Mouse (Mus musculus) adrenal gland, postnatal 10 days (tissue): ENCODE measurements around the gene Srsf7. TPM values are rescaled to one million over a fixed set of nuclear protein-coding genes. Genes with fewer than 3 reads are reported as not detected.
A peak's percentile ranks its signal among the peaks of the same experiment; 100 is the strongest.
"Not testable (repeated sequence)": the region's sequence is repeated elsewhere in the genome, so short reads cannot be mapped to it uniquely, and the experiment has no call there.

Experiments
- DNase-seq: peaks from one replicate; pipeline ENCODE4 v3.0.0; 2021; ENCODE audit warnings: mixed read lengths
- long read RNA-seq, 2 experiments: library from polyadenylated mRNA; stranded (forward); transcript quantifications; one replicate each; pipeline ENCODE4 v2.0.0; 2021
- total RNA-seq, 2 experiments: library from RNA; stranded (reverse); gene quantifications; 2 replicates each; pipeline ENCODE4 v1.2.3; 2021

Gene Srsf7
- total RNA-seq, result 100 to 1,000 TPM; 101 to 117 TPM
- long read RNA-seq, experiment 1, transcript Srsf7-201 (8 exons, 2,288 nt), result minor isoform, 15 of 132 reads
- long read RNA-seq, experiment 1, transcript Srsf7-208 (8 exons, 1,040 nt), result major isoform, 38 of 132 reads
- long read RNA-seq, experiment 1, transcript Srsf7-207 (7 exons, 1,921 nt), result minor isoform, 16 of 132 reads
- long read RNA-seq, experiment 1, partial matches to known transcripts, result 9 of 132 reads
- long read RNA-seq, experiment 1, other reads (novel, unspliced or antisense), result 48 of 132 reads
- long read RNA-seq, experiment 2, transcript Srsf7-207 (7 exons, 1,921 nt), result minor isoform, 12 of 74 reads
- long read RNA-seq, experiment 2, transcript Srsf7-208 (8 exons, 1,040 nt), result major isoform, 21 of 74 reads
- long read RNA-seq, experiment 2, transcript Srsf7-201 (8 exons, 2,288 nt), result minor isoform, 5 of 74 reads
- long read RNA-seq, experiment 2, partial matches to known transcripts, result 4 of 74 reads
- long read RNA-seq, experiment 2, other reads (novel, unspliced or antisense), result 30 of 74 reads

DNA sequence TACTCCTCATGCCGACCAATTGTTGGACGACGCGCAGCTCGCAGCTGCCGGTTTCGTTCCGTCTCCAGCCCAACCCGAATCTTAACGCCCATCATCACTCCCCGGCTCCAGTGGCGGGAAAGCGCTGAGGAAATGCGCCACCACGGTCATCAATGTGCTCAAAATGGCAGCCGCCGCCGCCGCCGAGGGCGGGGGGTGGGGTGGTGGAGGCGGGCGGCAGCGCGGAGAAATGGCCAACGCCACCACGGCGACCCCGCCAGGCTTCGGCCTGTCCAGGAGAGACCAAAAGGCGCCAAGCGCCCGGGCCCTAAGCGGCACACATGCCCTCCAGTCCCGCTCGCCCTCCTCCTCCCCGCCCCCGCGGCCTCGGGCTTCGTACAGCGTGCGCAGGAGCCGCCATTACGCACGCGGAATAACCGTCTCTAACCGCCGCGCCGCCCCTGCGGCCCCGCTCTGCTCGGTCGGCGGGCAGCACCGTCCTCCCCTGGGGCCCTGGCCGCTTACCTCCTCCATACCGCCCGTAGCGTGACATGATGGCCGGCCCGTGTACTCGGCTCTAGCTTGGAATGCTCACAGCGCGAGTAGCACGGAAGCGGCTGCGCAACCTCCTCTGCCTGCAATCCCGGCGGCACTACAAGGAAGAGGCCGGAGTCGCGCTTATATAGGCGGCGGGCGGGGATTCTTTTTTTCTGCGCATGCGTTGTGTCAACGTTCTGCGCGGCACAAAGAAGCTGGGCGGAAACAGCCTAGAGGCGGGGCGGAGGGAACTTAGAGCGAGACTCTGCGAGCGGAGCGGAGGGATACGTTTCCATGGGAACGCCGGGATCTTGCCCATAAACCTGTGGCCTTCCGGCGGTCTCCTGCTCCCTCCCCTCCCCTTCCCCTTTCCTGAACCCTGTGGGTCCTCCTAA, at the start of gene Srsf7, which contains the start of gene Ttc39d:
TSS of gene Srsf7 (minus strand) at position 637 of the 911 bp plus-strand sequence.
TSS of gene Ttc39d (plus strand) at position 790 of the 911 bp plus-strand sequence.
- DNase-seq, result peak; percentile 99

DNA sequence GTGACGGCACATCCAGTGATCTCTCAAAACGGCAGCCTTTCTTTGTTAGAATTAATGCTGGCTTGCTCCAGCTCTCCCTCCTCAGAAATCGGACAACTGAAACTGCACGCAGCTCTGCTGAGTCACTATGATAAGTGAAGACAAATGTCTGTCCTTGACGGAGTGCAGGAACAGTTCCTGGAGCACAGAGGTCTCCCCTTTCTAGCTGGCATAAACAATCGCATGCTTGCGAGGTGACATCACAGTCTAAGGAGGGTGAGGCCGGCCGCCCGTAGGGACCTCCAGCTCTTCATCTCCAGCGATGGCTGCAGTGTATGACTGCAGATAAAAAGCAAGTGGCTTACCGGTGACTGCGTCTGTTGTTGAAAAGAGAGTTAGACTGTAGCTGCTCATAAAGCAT, 48.1 kb upstream of the Srsf7 start:
- DNase-seq, result peak; percentile 78

GRCm38 (mm10) chr17:80254421-80254820, 47.3 kb upstream of the Srsf7 start:
- no peak for DNase-seq

- peak; percentile 36 for DNase-seq
Observed at GRCm38 (mm10) chr17:80252757-80253525, 45.8 kb upstream of the Srsf7 start.

GRCm38 (mm10) chr17:80243116-80243515, 36.0 kb upstream of the Srsf7 start:
- DNase-seq, result no peak

DNA sequence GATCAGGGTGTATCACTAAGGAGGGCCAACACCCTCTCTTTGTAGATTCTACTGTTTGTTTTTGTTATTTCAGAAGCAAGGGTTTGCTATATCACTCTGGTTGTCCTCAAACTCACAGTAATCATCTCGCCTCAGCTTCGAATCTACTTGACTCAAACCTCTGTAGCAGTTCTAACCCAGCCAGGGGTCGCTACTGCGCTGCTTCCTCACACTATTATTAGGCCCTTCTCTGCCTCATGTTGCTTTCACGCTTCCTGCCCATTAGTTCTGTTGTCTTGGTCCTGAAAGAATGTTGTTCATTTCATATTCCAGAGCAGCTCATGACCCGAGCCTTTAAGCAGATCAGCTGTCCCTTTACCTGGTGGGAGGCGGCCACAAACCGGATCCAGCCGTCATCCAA, 34.5 kb upstream of the Srsf7 start:
- no peak for DNase-seq

GRCm38 (mm10) chr17:80237475-80237874, 30.4 kb upstream of the Srsf7 start:
- DNase-seq, result no peak

DNA sequence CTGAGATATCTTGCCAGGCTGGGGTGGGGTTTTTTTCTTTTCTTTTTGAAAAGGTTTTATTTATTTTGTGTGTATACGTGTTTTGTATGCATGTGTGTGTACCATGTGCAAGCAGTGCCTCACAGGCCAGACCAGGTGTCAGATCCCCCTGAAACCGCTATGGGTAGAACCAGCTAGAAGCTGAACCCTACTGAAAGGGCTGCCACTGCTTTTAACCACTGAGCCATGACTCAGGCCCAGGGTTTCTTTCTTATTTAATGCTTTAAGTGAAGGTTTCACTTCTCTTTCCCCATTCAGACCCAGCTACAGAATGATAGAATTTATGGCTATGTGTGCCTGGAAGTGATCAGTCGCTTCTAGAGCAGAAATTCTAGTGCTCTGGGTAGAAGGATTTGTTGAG, 29.7 kb upstream of the Srsf7 start:
- no peak for DNase-seq

GRCm38 (mm10) chr17:80235477-80235876, 28.4 kb upstream of the Srsf7 start:
- no peak for DNase-seq

DNA sequence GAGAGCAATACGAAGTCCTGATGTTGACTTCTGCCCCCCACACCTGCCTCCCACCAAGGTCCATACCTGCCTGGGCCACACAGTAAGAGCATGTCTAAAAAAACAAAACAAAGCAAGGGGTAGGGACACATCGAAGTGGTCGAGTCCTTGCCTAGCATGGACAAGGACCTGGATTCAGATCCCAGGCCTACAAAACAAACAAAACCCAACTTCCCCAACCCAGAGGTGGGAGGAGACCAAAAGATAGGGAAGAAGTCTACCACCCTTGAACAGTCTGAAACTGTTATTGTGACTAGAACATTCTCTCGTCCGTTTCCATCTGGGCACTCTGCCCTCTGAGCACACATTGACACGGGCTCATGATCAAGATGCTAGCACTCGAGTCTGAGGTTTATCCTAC, 27.3 kb upstream of the Srsf7 start:
- DNase-seq, result no peak

DNA sequence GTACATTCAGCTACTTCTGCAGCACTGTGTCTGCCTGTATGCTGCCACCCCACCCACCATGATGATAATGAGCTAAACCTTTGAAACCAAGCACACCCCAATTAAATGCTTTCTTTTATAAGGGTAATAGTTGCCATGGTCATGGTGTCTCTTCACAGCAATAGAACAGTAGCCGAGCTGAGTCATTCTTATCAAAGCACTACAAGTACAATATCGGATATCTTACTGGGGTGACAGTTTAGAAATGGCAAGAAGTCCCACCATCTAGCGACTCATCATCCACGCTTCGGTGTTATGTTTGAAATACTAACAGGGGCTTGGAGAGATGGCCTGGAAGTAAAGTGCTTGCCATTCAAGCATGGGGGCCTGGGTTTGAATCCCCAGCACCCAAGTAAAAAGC, 26.7 kb upstream of the Srsf7 start:
- no peak for DNase-seq

DNA sequence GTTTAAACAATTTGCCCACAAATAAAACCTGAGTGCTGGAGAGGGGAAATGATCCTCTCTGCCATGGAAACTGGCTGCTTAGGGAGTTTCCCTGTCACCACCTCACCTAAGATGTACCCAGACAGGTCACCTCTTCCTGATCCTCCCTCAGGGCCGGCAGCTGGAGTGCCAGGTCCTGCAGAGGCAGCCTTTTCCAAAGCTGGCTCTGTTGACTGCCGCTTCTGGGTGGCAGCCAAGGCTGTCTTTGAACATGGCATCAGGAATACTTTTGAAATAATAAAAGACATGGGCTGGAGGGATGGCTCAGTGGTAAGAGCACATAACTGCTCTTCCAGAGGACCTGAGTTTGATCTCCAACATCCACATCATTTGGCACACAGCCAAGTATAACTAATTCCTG, 22.3 kb upstream of the Srsf7 start:
- peak; percentile 72 for DNase-seq

DNA sequence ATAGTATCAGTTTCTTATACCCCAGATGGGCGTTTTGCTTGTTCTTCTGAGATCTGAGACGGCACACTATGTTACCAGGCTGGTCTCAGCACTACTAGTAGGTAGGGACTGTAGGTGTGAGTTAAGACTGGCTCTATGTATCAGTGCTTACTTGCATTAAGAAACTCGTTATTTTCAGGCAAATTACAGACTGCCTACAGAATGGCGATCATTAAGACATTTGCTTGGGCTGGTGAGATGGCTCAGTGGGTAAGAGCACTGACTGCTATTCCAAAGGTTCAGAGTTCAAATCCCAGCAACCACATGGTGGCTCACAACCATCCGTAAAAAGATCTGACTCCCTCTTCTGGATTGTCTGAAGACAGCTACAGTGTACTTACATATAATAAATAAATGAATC, 18.0 kb upstream of the Srsf7 start:
- DNase-seq, result not testable (repeated sequence)

DNA sequence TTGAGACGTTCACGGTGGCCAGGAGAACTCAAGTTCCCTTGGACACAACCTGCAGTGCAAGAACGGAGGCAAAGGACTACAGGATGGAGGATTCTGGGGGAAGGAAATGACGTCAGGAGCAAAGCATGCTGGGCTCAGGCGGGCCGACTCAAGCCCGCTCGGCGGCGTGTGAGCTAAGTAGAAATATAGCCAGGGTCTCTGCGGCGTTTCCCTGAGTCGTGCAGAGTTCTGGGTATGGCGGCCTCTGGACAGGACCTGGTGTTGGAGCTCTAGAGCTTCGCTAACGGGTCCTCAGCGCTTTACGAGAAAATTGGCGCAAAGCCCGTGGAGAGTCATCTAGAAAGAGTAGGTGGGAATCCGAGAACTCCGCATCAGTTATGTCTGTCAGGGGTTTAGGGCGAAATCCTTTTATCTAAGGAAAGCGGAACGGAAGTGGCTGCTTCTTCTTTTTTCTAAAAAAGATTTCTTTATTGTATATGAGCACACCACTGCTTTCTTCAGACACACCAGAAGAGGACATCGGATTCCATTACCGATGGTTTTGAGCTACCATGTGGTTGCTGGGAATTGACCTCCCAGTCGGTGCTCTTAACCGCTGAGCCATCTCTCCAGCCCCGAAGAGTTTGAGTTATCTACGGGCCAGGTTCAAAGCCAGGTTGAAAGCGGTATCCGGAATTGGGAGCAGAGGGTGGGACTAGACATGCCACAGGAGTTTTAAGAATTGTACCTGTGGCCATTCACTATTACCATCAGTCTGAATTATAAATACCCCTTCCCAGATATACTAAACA, 17.4 kb upstream of the Srsf7 start, which contains the start of gene Gemin6:
TSS of gene Gemin6 (plus strand) at position 116 of the 791 bp plus-strand sequence.
- DNase-seq, result peak; percentile 90

DNA sequence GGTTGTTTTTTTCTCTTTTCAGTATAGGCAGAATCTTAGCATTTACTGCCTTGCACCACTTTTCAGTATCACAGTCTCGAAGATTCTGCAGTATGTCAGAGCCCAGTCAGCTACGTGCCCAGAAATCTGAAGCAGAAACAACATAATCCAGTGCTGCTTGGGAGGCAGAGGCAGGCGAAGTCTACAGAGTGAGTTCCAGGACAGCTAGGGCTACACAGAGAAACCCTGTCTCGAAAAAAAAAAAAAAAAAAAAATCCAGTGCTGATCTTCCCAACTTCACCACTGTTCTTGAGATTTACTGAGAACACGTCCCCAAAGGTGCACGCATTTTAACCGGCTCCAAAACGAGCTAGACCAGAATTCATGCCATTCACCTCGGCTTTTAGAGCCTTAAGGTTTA, 16.7 kb upstream of the Srsf7 start:
- DNase-seq, result no peak

DNA sequence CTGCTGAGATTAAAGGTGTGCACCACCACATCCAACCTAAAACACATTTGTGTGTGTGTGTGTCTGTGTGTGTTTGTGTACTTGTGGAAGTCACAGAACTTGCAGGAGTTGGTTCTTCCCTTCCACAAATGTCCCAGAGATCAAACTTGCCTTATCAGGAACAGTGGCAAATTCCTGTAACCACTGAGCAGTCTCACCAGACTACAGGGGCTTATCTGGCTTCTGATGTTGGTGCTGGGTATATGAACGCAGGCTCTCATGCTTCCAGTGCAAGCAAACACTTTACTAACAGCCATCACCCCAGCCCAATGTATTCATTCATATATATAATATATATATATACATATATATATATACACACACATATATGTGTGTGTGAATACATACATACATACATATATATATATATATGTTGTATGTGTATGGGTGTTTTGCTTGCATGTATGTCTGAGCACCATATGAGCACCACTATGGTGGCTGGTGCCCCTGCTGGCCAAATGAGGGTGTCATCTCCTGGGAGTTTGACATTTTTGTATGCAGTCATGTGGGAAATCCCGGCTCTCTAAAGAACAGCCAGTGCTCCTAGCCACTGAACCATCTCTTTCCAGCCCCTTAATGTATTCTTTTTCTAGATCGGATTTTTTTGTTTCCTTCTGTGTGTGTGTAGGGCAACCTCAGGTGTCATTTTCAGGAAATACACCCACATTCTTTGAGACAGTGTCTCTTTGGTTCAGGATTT, 15.0 kb upstream of the Srsf7 start:
- DNase-seq, result no peak

- DNase-seq, result no peak
Observed at GRCm38 (mm10) chr17:80221202-80221601, 14.1 kb upstream of the Srsf7 start.

GRCm38 (mm10) chr17:80220131-80220530, 13.0 kb upstream of the Srsf7 start:
- no peak for DNase-seq

- not testable (repeated sequence) for DNase-seq
Observed at GRCm38 (mm10) chr17:80213998-80214397, 6.9 kb upstream of the Srsf7 start.

DNA sequence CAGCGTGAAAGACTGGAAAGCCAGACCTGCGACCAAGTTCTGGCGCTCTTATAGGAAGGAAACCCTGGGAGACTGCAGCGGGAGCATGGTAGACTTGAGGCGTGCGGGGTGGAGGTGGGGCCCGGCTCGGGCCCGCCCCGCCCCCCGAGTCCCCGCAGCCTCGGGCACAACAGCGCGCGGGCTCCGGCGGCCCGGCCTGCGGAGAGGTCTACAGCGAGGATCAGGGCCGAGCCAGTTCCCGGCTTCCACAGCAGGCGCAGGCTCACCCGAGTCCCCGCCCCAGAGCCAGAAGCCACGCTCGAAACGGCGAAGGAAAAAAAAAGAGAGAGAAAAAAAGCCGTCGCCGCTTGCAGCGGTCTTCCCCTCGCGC, 821 bp downstream of the Srsf7 start:
- DNase-seq, result peak; percentile 77
